Mouse (Mus musculus) limb, embryonic 15.5 days (tissue): Measurements from ENCODE around the gene Ptges. TPM values are rescaled to one million over a fixed set of nuclear protein-coding genes. Genes with fewer than 3 reads are reported as not detected.
"Not testable (repeated sequence)": the region's sequence is repeated elsewhere in the genome, so short reads cannot be mapped to it uniquely, and the experiment has no call there.

ENCODE experiments used
- ATAC-seq: fragments of 200-750 bp; cut with Nextera tagmentation; 2 replicates; pipeline ENCODE4 v1.8.0; 2017; ENCODE audit warnings: low read depth, moderate TSS enrichment; ENCODE audit not compliant: insufficient number of reproducible peaks, low FRiP score, low TSS enrichment
- H3K27ac ChIP-seq: fragments of 300-500 bp; sonication (generic); 2 replicates; pipeline ENCODE4 v1.5.1; 2015; ENCODE audit warnings: moderate library complexity, mild to moderate bottlenecking, inconsistent platforms
- H3K27me3 ChIP-seq: fragments of 300-500 bp; sonication (generic); 2 replicates; pipeline ENCODE4 v1.6.1; 2015; ENCODE audit warnings: inconsistent platforms
- H3K36me3 ChIP-seq: fragments of 300-500 bp; sonication (generic); 2 replicates; pipeline ENCODE4 v1.6.1; 2015; ENCODE audit warnings: inconsistent platforms
- H3K4me1 ChIP-seq: fragments of 300-500 bp; sonication (generic); 2 replicates; pipeline ENCODE4 v1.6.1; 2015; ENCODE audit warnings: inconsistent platforms
- H3K4me2 ChIP-seq: fragments of 300-500 bp; sonication (generic); 2 replicates; pipeline ENCODE4 v1.6.1; 2015; ENCODE audit warnings: mild to moderate bottlenecking, inconsistent platforms
- H3K4me3 ChIP-seq: fragments of 300-500 bp; sonication (generic); 2 replicates; pipeline ENCODE4 v1.5.1; 2015; ENCODE audit warnings: mild to moderate bottlenecking, inconsistent platforms
- H3K9ac ChIP-seq: fragments of 300-500 bp; sonication (generic); 2 replicates; pipeline ENCODE4 v1.6.1; 2015; ENCODE audit warnings: inconsistent platforms
- H3K9me3 ChIP-seq: fragments of 300-500 bp; sonication (generic); 2 replicates; pipeline ENCODE4 v1.6.1; 2016; ENCODE audit warnings: inconsistent platforms
- WGBS: fragments of 180-500 bp; shearing (Covaris S2); methylation state at CpG from one replicate; pipeline ENCODE4 v1.1.7; 2015; 5-methylcytosine and 5-hydroxymethylcytosine counted together
- polyA plus RNA-seq: library from polyadenylated mRNA; unstranded; fragments of >200 nt; fragmentation: Nextera tagmentation; extraction: Ambion mirVana; gene quantifications from 2 replicates; pipeline ENCODE4 v1.2.1, GENCODE M21; 2015

Gene Ptges
- polyA plus RNA-seq, 1 experiment from 2014 or later, result 35.3 TPM

DNA sequence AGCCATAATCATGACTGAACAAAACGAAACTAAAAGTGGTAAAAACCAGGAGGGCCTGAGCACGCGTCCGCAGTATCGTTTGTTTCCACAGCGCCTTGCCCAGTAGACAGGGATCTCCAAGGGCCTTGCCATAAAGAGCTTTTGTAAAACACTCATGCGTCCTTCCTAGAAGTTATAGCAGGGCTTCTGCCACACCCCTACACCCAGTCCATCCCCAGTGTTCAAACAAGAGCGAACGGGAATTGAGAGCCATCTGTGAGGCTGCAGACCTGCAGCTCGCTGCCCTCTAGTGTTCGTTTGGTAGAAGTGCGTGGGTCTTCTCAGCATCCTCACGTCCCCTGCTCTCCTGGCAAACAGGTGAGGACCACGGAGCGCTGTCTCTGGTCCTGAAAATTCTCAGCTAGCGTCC is 12.9 kb upstream of the Ptges start:
- ATAC-seq, result no peak
- Histone ChIP-seq H3K4me3 (peak overlapping the region; percentile 31), H3K4me2 (peak overlapping the region; percentile 41), H3K27ac (no peak overlapping the region), H3K4me1 (no peaks in the 10 kb centered on the region), H3K9ac (no peak overlapping the region), H3K9me3 (no peaks in the 10 kb centered on the region), H3K27me3 (no peaks in the 10 kb centered on the region), H3K36me3 (no peaks in the 10 kb centered on the region)
- WGBS, result 27% methylated on average over 16 of the region's 16 CpGs

DNA sequence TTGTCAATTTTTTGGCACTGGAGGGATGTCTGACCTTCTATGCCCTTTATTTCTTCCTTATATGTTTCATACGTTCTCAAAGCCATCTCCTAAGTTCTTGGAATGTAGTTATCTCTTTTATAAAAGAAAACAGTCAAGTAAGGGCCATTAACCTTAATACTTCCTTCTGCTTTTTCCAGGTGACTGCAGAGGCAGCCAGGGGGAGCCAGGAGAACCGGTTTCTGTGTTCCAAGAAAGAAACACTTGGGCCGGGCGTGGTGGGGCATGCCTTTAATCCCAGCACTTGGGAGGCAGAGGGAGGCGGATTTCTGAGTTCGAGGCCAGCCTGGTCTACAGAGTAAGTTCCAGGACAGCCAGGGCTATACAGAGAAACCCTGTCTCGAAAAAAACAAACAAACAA is 12.5 kb upstream of the Ptges start:
- not testable (repeated sequence) for H3K4me1 ChIP-seq, H3K27ac ChIP-seq, H3K27me3 ChIP-seq, H3K4me2 ChIP-seq, ATAC-seq, H3K4me3 ChIP-seq, H3K36me3 ChIP-seq, H3K9me3 ChIP-seq, H3K9ac ChIP-seq
- 38% methylated on average over 7 of the region's 7 CpGs for WGBS

DNA sequence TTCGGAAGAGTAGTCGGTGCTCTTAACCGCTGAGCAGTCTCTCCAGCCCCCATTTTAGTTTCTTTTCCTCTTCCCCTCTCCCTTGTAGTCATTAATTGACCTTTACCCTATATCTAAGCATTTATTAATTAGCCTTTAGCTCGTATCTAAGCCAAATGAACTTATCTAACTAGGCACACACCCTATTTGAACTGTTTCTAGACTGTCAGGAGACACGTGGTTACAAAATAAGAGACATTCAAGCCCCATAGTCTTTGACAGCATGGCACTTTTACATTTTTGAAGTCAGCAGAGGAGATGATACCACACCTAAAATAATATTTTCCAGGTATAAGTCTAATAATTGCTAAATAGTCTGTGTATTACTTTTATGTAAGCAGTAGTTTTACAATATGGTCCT is 11.9 kb upstream of the Ptges start:
- WGBS, result 83% methylated on average over 5 of the region's 5 CpGs
- no peaks in the 10 kb centered on the region for H3K4me1 ChIP-seq
- H3K4me3 ChIP-seq, result no peak overlapping the region
- H3K9me3 ChIP-seq, result no peaks in the 10 kb centered on the region
- H3K4me2 ChIP-seq, result no peak overlapping the region
- ATAC-seq, result no peak
- no peaks in the 10 kb centered on the region for H3K27me3 ChIP-seq
- H3K9ac ChIP-seq, result no peak overlapping the region
- no peaks in the 10 kb centered on the region for H3K36me3 ChIP-seq
- H3K27ac ChIP-seq, result no peak overlapping the region

DNA sequence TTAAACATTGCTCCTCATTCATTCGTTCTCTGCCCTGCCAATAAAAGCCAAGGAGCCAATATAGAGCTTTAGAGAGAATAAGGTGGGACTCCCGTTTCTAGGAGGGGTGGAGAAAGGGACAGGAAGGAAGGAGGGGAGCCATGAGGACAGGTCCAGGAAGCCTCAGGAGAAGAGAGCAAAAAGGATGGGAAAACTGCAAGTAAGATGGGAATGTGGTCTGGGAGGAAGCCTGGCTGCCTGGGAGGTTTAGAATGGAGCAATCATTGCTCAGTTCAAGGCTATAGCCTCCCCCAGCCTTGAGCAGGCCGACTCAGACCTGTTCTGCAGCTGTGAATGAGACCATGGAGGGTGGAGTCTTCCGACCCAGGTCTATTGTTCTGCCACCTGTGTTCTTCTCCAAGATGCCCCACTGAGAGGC is 8.9 kb upstream of the Ptges start:
- Histone ChIP-seq H3K4me2 (no peak overlapping the region), H3K27me3 (peaks cover 2% of the 10 kb centered on the region; the same call in 1 of the 2 replicates), H3K4me3 (no peak overlapping the region), H3K4me1 (no peaks in the 10 kb centered on the region), H3K9me3 (no peaks in the 10 kb centered on the region), H3K9ac (no peak overlapping the region), H3K36me3 (no peaks in the 10 kb centered on the region), H3K27ac (no peak overlapping the region)
- 51% methylated on average over 4 of the region's 4 CpGs for WGBS
- no peak for ATAC-seq

DNA sequence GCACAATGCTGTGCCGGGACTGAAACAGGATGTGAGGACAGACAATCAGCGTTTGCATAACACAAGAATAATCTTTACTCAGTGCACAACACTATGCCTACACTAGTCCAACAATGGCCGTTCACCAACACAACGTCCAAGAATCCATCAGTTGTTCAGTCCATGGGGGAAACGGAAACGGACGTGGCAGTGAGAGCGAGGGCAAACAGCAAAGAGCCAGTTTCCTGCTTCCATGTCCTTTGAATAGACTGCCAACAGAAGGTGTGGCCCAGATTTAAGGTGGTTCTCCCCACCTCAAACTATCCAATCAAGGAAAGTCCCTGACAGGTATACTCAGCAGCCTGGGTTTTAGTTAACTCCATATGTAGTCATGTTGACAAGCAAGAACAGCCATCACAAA is 8.1 kb upstream of the Ptges start:
- Histone ChIP-seq H3K9me3 (no peaks in the 10 kb centered on the region), H3K4me3 (no peak overlapping the region)
- no peak for ATAC-seq

DNA sequence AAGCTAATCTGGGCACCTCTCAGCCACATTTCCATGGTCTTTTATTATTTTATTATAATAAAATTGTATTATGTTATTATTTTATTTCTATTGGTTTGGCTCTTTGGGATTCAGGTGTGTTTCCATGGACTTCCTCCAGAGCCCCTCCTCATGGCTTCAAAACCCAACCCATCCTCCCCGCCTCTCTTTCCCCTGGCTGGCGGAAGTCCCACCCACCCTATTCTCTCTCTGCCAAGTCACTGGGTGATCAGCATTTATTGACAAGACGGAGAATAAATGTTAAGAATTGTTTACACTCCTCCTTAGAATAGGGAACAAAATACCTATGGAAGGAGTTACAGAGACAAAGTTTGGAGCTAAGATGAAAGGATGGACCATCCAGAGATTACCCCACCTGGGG is 7.1 kb upstream of the Ptges start:
- no peak overlapping the region for H3K4me2 ChIP-seq
- WGBS, result 76% methylated on average over 3 of the region's 3 CpGs
- H3K9me3 ChIP-seq, result no peaks in the 10 kb centered on the region

More for the DNA sequence above, 8.1 kb upstream of the Ptges start:
- no peaks in the 10 kb centered on the region for H3K36me3 ChIP-seq
- no peak overlapping the region for H3K9ac ChIP-seq
- no peak overlapping the region for H3K27ac ChIP-seq
- no peak overlapping the region for H3K4me2 ChIP-seq
- H3K4me1 ChIP-seq, result no peaks in the 10 kb centered on the region
- WGBS, result 82% methylated on average over 8 of the region's 8 CpGs
- H3K27me3 ChIP-seq, result peaks cover 2% of the 10 kb centered on the region; the same call in 1 of the 2 replicates

DNA sequence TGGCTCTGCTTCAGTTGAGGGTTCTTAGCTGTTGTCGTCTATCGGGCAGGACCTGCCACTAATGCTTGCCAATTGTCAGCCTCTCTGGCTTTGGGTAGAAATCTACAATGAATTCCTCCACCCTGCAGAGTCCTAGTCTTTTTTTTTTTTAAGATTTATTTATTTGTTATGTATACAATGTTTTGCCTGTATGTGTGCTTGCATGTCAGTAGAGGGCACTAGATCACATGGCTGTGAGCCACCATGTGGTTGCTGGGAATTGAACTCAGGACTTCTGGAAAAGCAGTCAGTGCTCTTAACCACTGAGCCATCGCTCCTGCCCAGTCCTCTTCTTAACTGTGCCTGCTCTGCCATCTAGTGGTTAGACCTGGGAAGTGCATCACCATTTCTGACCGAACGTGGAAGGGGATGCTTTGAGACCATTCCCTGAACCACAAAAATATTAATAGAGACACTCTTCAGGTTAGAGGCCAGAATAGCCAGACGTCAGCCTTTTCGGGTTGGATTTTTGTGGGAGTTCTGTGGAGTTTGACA is 4.3 kb upstream of the Ptges start:
- Histone ChIP-seq H3K36me3 (no peaks in the 10 kb centered on the region), H3K9ac (no peak overlapping the region), H3K9me3 (no peaks in the 10 kb centered on the region), H3K27me3 (peaks cover 2% of the 10 kb centered on the region; the same call in 1 of the 2 replicates), H3K27ac (no peak overlapping the region), H3K4me2 (no peak overlapping the region), H3K4me1 (peaks cover 10% of the 10 kb centered on the region), H3K4me3 (no peak overlapping the region)
- ATAC-seq, result no peak
- 23% methylated on average over 7 of the region's 7 CpGs for WGBS

More for the DNA sequence above, 7.1 kb upstream of the Ptges start:
- Histone ChIP-seq H3K9ac (no peak overlapping the region), H3K27ac (no peak overlapping the region), H3K27me3 (peaks cover 2% of the 10 kb centered on the region; the same call in 1 of the 2 replicates), H3K4me1 (no peaks in the 10 kb centered on the region), H3K4me3 (no peak overlapping the region), H3K36me3 (no peaks in the 10 kb centered on the region)
- ATAC-seq, result no peak

DNA sequence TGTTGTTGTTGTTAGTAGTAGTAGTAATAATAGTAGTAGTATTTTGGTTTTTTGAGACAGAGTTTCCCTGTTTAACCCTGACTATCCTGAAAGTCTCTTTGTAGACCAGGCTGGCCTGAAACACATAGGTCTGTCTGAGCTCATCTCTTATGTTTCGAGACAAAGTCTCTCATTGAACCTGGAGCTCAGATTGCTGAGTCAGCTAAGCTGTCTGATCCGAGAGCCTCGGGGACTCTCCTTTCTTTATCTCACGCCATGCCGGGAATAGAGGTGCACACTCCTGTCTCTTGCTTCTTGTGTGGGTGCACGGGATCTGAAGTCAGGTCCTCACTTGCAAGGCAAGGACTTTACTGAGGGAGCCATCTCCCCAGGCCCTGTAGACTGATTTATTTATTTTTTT is 3.4 kb upstream of the Ptges start:
- H3K36me3 ChIP-seq, result no peaks in the 10 kb centered on the region
- no peak overlapping the region for H3K9ac ChIP-seq
- H3K4me3 ChIP-seq, result no peak overlapping the region
- peaks cover 20% of the 10 kb centered on the region for H3K4me1 ChIP-seq
- no peaks in the 10 kb centered on the region for H3K9me3 ChIP-seq
- peaks cover 2% of the 10 kb centered on the region; the same call in 1 of the 2 replicates for H3K27me3 ChIP-seq
- no peak overlapping the region for H3K27ac ChIP-seq
- ATAC-seq, result no peak
- H3K4me2 ChIP-seq, result no peak overlapping the region
- WGBS, result 79% methylated on average over 6 of the region's 6 CpGs

DNA sequence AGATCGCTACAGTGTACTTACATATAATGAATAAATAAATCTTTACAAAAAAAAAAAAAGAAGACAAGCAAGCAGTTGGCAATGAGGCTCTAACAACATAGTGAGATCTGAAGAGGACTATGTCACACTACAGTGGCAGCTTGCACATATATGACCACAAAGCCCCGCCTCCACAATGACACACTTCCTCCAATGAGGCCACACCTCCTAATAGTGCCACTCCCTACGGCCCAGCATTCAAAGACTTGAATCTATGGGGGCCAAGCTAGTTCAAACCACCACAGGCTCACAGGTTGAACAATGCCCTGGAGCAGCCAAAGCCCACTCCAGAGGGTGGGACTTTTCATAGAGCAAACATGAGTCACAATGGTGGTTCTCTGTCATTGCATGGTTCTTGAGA is 2.3 kb upstream of the Ptges start:
- H3K36me3 ChIP-seq, result no peaks in the 10 kb centered on the region
- no peaks in the 10 kb centered on the region for H3K9me3 ChIP-seq
- H3K4me3 ChIP-seq, result no peak overlapping the region
- H3K4me1 ChIP-seq, result peaks cover 31% of the 10 kb centered on the region
- H3K4me2 ChIP-seq, result no peak overlapping the region
- no peak overlapping the region for H3K27ac ChIP-seq
- ATAC-seq, result no peak
- no peak overlapping the region for H3K9ac ChIP-seq
- H3K27me3 ChIP-seq, result peaks cover 2% of the 10 kb centered on the region; the same call in 1 of the 2 replicates
- WGBS, result 83% methylated on average over 3 of the region's 3 CpGs

DNA sequence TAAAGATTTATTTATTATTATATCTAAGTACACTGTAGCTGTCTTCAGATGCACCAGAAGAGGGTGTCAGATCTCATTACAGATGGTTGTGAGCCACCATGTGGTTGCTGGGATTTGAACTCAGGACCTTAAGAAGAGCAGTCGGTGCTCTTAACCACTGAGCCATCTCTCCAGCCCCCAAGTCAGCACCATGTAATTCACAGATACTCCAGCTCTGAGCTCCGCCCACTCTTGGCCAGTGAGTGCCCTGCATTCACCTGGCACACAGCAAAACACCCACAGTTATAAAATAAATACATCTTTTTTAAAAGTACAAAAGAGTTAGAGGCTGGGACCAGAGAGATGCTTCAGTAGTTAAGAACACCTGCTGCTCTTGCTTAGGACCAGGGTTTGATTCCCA is 1.2 kb upstream of the Ptges start:
- H3K9me3 ChIP-seq, ATAC-seq, H3K4me3 ChIP-seq, H3K36me3 ChIP-seq, H3K9ac ChIP-seq, H3K4me2 ChIP-seq, H3K27ac ChIP-seq, H3K27me3 ChIP-seq: not testable (repeated sequence)
- peaks cover 33% of the 10 kb centered on the region for H3K4me1 ChIP-seq
- WGBS, result 84% methylated on average over 2 of the region's 2 CpGs

DNA sequence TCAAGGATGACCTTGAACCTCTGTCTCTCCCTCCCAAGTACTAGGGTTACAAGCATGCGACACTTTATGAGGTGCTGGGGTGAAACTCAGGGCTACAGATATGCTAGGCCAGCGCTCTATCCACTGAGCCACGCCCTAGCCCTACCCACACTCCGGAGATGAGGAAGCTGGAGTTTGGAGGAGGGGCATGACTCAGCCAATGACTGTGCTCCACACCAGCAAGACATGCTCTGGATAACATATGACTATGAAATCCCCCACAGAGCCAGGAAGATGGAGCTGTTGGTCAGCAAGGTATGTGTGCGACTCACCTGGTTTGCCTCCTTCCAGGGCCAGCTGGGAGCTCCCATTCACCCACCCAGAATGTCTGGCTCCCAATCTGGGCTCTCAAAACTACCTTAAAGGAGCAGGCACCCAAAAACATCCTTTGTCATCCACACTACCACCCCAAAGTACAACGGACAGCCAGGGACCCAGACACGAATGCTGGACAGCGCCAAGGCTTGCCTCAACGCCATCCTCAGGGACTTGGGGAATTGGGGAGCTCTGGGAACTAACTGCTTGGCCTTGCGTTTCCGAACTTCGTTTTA is 675 bp downstream of the Ptges start:
- Histone ChIP-seq H3K36me3 (no peaks in the 10 kb centered on the region), H3K27ac (no peak overlapping the region; the same call in none of the 2 replicates), H3K9ac (no peak overlapping the region), H3K27me3 (no peaks in the 10 kb centered on the region), H3K4me3 (peak overlapping the region; percentile 30), H3K4me1 (peaks cover 33% of the 10 kb centered on the region), H3K4me2 (peak overlapping the region; percentile 53), H3K9me3 (no peaks in the 10 kb centered on the region)
- WGBS, result 27% methylated on average over 12 of the region's 12 CpGs
- ATAC-seq, result no peak

DNA sequence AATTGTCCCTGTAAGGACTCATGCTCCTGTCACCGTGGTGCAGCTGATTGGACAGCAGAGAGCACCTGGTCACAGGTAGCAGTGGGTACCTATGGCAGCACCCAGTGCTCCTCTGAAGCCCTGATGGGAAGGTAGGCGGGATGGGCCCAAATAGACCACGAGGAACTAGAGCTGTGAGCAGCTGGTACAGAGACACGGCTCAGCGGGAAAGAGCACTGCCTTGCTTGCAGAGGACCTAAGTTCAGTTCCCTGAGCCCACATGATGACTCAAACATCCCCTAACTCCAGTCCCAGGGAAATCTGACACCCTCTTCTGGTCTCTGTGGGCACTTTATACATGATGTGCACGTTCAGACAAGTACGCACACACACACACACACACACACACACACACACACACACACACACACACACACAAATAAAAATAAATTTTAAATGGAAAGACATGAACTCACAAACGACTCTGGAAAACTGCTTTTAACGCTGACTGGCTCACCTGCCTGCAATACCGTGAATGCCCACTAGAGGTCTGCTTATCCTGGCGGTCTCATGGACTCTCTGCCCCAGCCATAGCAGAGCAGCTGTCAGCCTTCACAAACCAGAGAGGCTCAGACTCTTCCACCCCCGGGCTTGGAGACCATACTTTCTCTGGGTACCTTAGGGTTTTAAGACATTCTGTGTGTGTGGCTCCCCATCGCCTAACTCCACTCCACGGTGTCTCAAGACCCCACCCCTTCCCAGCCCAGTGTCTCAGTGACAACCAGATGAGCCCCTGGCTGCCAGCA is 1.6 kb downstream of the Ptges start:
- H3K4me1 ChIP-seq, result peaks cover 33% of the 10 kb centered on the region
- no peak overlapping the region for H3K9ac ChIP-seq
- peak overlapping the region; percentile 57; the same call in 1 of the 2 replicates for H3K27ac ChIP-seq
- no peaks in the 10 kb centered on the region for H3K9me3 ChIP-seq
- WGBS, result 21% methylated on average over 14 of the region's 14 CpGs
- no peak overlapping the region for H3K4me3 ChIP-seq
- H3K36me3 ChIP-seq, result no peaks in the 10 kb centered on the region
- no peak overlapping the region for H3K4me2 ChIP-seq
- ATAC-seq, result no peak
- H3K27me3 ChIP-seq, result no peaks in the 10 kb centered on the region
